Mouse (Mus musculus) heart, adult 2 months (tissue): Measurements from ENCODE around the gene Cd300a.

Source experiments
- CTCF ChIP-seq: fragments of 200-600 bp; IDR thresholded peaks from 2 replicates; pipeline ENCODE4 v1.8.1; 2022; ENCODE audit warnings: antibody characterized with exemption, mild to moderate bottlenecking, moderate library complexity
- EP300 ChIP-seq: fragments of 200-500 bp; IDR thresholded peaks from 2 replicates; pipeline ENCODE4 v1.6.1; 2011; ENCODE audit warnings: low read depth, low read length, control low read depth; ENCODE audit not compliant: insufficient read depth
- POLR2A ChIP-seq: fragments of 200-500 bp; IDR thresholded peaks from 2 replicates; pipeline ENCODE4 v1.6.1; 2011; ENCODE audit warnings: mild to moderate bottlenecking, low read depth, low read length, control low read depth; ENCODE audit not compliant: insufficient read depth

GRCm38 (mm10) chr11:114850452-114851268, 39.2 kb upstream of the Cd300a start, which contains the start of gene Gprc5c:
- TF ChIP-seq EP300 (no peak), POLR2A (no peak), CTCF (no peak)
